Mouse (Mus musculus) cortical plate, adult 2 months (tissue): ENCODE results near the gene Cbr4. TPM values are rescaled to one million over a fixed set of nuclear protein-coding genes. Genes with fewer than 3 reads are reported as not detected.
A peak's percentile ranks its signal among the peaks of the same experiment; 100 is the strongest.

Experiments used
- H3K27ac ChIP-seq: fragments of 200-500 bp; 2 replicates; pipeline ENCODE4 v1.5.1; 2012; ENCODE audit warnings: low read length, control low read depth, inconsistent platforms; ENCODE audit not compliant: insufficient read depth
- H3K4me1 ChIP-seq: fragments of 200-500 bp; 2 replicates; pipeline ENCODE4 v1.6.1; 2011; ENCODE audit warnings: low read length; ENCODE audit not compliant: control insufficient read depth, insufficient read depth
- H3K4me3 ChIP-seq: fragments of 200-500 bp; 2 replicates; pipeline ENCODE4 v1.5.1; 2011; ENCODE audit warnings: mild to moderate bottlenecking, low read length, control low read depth; ENCODE audit not compliant: insufficient read depth
- CTCF ChIP-seq: fragments of 200-500 bp; IDR thresholded peaks from 2 replicates; pipeline ENCODE4 v1.5.1; 2011; ENCODE audit warnings: mild to moderate bottlenecking, control low read depth, low read length; ENCODE audit not compliant: insufficient read depth; ENCODE audit errors: extremely low read depth
- POLR2A ChIP-seq: fragments of 200-500 bp; IDR thresholded peaks from 2 replicates; pipeline ENCODE4 v1.6.1; 2011; ENCODE audit warnings: mild to moderate bottlenecking, low read length, control low read depth; ENCODE audit not compliant: insufficient read depth; ENCODE audit errors: extremely low read depth
- polyA plus RNA-seq: library from polyadenylated mRNA; depleted of rRNA; stranded (reverse); fragments of >200 nt; gene quantifications from 2 replicates; pipeline ENCODE4 v1.2.3, GENCODE M21; 2012; rRNA removed

Cbr4 gene
- polyA plus RNA-seq: 15.2 and 19.3 TPM in 2 replicates

DNA sequence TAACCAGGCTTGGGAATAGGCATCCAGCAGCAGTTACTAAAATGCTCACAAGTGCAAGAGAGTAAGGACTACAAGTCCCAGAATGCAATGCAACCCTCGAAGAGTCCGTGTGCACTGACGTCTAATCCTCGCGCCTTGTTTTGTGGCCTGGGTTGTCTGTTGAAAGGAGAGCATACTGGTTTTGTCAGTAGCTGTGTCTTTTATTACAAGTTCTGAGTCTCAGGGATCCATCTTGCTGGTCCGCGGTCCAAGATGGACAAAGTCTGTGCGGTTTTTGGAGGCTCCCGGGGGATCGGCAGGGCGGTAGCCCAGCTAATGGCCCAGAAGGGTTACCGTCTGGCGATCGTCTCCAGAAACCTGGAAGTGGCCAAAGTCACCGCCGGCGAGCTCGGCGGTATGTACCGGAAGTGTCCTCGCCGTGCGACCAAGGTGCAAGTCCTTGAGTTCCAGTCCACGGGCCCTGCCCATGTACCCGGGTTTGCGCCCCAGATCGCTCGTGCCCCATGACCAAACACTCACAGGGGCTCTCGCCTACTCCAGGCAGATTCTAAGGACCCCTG, at the start of gene Cbr4:
TSS of gene Cbr4 (plus strand) at position 138 of the 560 bp plus-strand sequence.
- no peak for TF ChIP-seq CTCF
- TF ChIP-seq POLR2A: peak; percentile 86
- Histone ChIP-seq H3K27ac (peak within 1 kb of the TSS; percentile 90), H3K4me1 (0 out of 2 replicates have a peak, but pooled peaks cover 1% of the 10 kb centered on the region), H3K4me3 (peak within 1 kb of the TSS; percentile 76)

- no peak overlapping the region for H3K4me3 ChIP-seq
- no peak for TF ChIP-seq CTCF
- no peak for TF ChIP-seq POLR2A
- H3K27ac ChIP-seq: no peak overlapping the region
- H3K4me1 ChIP-seq: no peaks in the 10 kb centered on the region
These were observed 44.5 kb upstream of the Cbr4 start for GRCm38 (mm10) chr8:61442988-61443387.

GRCm38 (mm10) chr8:61444358-61444757, 43.2 kb upstream of the Cbr4 start:
- Histone ChIP-seq H3K4me1 (no peaks in the 10 kb centered on the region), H3K4me3 (no peak overlapping the region), H3K27ac (no peak overlapping the region)
- TF ChIP-seq POLR2A: no peak

DNA sequence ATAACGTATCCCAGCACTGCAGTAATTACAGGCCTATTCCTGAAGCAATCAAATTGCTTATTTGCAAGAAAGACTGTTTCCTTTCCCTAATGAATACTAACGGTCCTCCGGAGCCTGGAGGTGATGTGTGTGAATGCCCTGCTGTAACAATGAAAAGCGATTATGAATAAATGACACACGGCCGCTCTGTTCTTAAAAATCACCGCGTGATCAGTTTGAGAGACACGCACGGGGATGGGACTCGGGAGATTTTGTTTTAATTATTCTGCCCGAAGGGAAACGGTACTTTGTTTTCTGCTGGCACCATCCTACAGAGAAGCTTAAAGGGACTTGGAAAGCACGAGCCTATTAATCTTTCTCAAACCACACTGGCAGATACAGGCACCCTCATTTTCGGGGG, 41.2 kb upstream of the Cbr4 start:
- peak overlapping the region; percentile 31 for H3K4me3 ChIP-seq
- no peak for TF ChIP-seq CTCF
- TF ChIP-seq POLR2A: no peak
- no peak overlapping the region for H3K27ac ChIP-seq
- H3K4me1 ChIP-seq: no peaks in the 10 kb centered on the region

- TF ChIP-seq CTCF (no peak), POLR2A (no peak)
- Histone ChIP-seq H3K4me3 (no peak overlapping the region), H3K4me1 (no peaks in the 10 kb centered on the region), H3K27ac (no peak overlapping the region)
These were observed 39.4 kb upstream of the Cbr4 start for GRCm38 (mm10) chr8:61448100-61448499.

GRCm38 (mm10) chr8:61448881-61449280, 38.7 kb upstream of the Cbr4 start:
- H3K27ac ChIP-seq: no peak overlapping the region
- TF ChIP-seq CTCF (no peak), POLR2A (no peak)

GRCm38 (mm10) chr8:61450916-61451575, 36.5 kb upstream of the Cbr4 start:
- TF ChIP-seq POLR2A (no peak), CTCF (no peak)
- H3K4me3 ChIP-seq: no peak overlapping the region
- H3K27ac ChIP-seq: no peak overlapping the region
- H3K4me1 ChIP-seq: no peaks in the 10 kb centered on the region

More at GRCm38 (mm10) chr8:61448881-61449280, 38.7 kb upstream of the Cbr4 start:
- Histone ChIP-seq H3K4me1 (no peaks in the 10 kb centered on the region), H3K4me3 (no peak overlapping the region)

DNA sequence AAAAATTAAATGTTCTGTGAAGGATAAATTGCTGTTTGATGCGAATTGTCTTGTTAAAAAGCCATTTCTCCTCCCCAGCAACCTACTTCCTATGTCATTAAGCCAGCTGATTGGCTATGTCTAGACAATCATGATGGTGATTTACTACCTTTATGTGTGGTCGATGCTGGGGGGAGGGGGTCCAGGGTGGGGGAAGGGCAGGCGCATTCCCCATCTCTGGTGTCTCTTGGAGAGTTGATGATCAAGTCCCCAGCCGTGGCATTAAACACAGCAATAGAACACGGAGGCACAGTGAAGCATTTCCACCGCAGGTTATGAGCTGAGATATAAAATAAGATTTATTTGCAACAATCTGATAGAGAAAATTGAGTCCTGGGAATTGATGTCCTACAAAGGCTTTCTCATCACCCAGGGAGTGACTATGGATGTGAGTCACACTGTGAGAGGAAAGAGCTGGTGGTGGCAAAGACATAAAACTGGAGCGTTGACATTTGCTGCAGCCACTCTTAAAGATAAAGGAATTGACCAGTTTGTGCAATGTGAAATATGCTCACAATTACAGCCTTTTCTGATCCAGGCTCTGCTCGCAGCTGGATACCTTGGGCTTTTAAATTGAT, 35.7 kb upstream of the Cbr4 start:
- Histone ChIP-seq H3K27ac (no peak overlapping the region), H3K4me1 (no peaks in the 10 kb centered on the region), H3K4me3 (no peak overlapping the region)
- TF ChIP-seq POLR2A (no peak), CTCF (no peak)

DNA sequence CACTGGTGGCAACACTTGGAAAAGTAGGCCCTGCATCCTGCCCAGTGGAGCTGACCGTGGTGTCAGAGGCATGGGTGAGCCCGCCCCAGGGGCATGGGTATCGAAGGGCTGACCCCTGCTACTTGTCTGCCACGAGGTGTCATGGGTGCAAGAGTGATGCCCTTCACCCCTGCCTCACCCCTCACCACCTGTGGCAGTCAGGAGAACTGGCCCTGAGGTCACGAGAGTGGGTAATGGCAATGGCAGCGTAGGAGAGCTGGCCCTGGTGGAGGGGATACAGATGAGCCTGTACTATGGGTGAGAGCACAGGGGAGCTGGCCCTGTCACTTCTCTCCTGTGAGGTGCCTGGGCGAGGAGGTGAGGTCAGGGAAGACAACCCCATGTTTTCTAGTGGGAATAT, 27.8 kb upstream of the Cbr4 start:
- TF ChIP-seq CTCF: no peak
- no peak for TF ChIP-seq POLR2A
- Histone ChIP-seq H3K27ac (no peak overlapping the region), H3K4me1 (no peaks in the 10 kb centered on the region), H3K4me3 (no peak overlapping the region)

DNA sequence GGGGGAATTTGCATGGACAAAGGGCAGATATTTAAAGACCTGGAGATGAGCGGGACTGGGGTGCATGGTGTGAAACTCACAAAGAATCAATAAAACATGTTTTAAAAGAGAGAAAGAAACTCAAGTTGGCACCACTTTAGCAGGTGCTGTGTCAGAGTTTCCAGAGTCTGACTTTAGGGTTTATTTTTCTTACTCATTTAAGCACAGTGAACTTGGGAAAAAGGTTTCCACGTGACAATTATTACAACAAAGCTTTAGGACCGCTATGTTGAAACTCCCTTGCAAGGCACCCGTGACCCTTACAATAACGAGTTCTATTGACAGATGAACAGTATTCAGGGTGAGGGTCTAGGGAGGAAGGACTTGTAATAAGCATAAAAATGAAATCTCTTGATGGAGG, 25.3 kb upstream of the Cbr4 start:
- Histone ChIP-seq H3K4me1 (no peaks in the 10 kb centered on the region), H3K4me3 (no peak overlapping the region), H3K27ac (no peak overlapping the region)
- no peak for TF ChIP-seq CTCF
- TF ChIP-seq POLR2A: no peak
